Mouse (Mus musculus): ENCODE measurements around the gene Rgs16. TPM values are rescaled to one million over a fixed set of nuclear protein-coding genes. Genes with fewer than 3 reads are reported as not detected.

Gene Rgs16
- polyA plus RNA-seq, 1 experiment = 13.4 TPM

GRCm38 (mm10) chr1:153701461-153701860, 38.7 kb upstream of the Rgs16 start:
- no peak for TF ChIP-seq POLR2A (IDR thresholded peaks at IDR 0.05; ENCODE audit: extremely low read depth, insufficient read depth, low read length)
- TF ChIP-seq CTCF (IDR thresholded peaks at IDR 0.05; ENCODE audit: extremely low read depth, insufficient read depth, low read length) = no peak
- no peak overlapping the region for H3K27ac ChIP-seq (ENCODE audit: insufficient read depth, low read length)
- H3K4me3 ChIP-seq (ENCODE audit: insufficient read depth, low read length) = no peak overlapping the region
- H3K4me1 ChIP-seq (ENCODE audit: control insufficient read depth, insufficient read depth, low read length) = no peaks in the 10 kb centered on the region

GRCm38 (mm10) chr1:153702166-153702852, 37.8 kb upstream of the Rgs16 start:
- Histone ChIP-seq H3K4me3 (ENCODE audit: insufficient read depth, low read length) (no peak overlapping the region), H3K4me1 (ENCODE audit: control insufficient read depth, insufficient read depth, low read length) (no peaks in the 10 kb centered on the region), H3K27ac (ENCODE audit: insufficient read depth, low read length) (no peak overlapping the region)
- TF ChIP-seq CTCF (IDR thresholded peaks at IDR 0.05; ENCODE audit: extremely low read depth, insufficient read depth, low read length) = no peak
- no peak for TF ChIP-seq POLR2A (IDR thresholded peaks at IDR 0.05; ENCODE audit: extremely low read depth, insufficient read depth, low read length)

- Histone ChIP-seq H3K4me3 (ENCODE audit: insufficient read depth, low read length) (no peak overlapping the region), H3K4me1 (ENCODE audit: control insufficient read depth, insufficient read depth, low read length) (no peaks in the 10 kb centered on the region), H3K27ac (ENCODE audit: insufficient read depth, low read length) (no peak overlapping the region)
- no peak for TF ChIP-seq CTCF (IDR thresholded peaks at IDR 0.05; ENCODE audit: extremely low read depth, insufficient read depth, low read length)
- TF ChIP-seq POLR2A (IDR thresholded peaks at IDR 0.05; ENCODE audit: extremely low read depth, insufficient read depth, low read length) = no peak
These were observed 37.2 kb upstream of the Rgs16 start for GRCm38 (mm10) chr1:153702853-153703410.

DNA sequence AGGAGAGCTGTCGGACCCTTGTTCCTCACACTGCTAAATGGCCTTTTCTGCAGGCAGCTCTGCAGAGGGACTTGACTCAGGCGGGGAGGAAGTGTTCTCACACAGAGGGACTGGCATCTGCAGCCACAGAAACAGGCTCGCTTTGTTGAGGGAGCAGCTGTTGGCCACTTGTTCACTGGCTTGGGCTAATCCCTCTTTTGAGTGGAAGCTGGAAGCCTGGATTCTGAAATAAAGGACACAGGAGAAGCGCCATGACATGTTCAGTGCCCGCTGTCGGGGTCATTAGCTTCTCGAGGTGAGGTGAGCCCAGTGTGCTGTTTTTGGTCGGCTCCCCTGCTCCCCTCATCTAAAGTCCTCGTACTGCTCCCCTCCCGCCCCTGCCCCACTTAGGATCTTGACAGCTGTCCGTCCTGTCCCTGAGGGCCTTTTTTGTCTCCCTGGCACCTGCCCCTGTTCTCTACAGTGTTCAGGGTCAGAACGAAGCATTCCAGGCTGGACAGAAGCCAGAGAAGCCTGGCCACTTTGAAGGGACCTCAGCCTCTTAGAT, 36.6 kb upstream of the Rgs16 start:
- no peak for TF ChIP-seq POLR2A (IDR thresholded peaks at IDR 0.05; ENCODE audit: extremely low read depth, insufficient read depth, low read length)
- TF ChIP-seq CTCF (IDR thresholded peaks at IDR 0.05; ENCODE audit: extremely low read depth, insufficient read depth, low read length) = no peak
- Histone ChIP-seq H3K27ac (ENCODE audit: insufficient read depth, low read length) (no peak overlapping the region), H3K4me3 (ENCODE audit: insufficient read depth, low read length) (no peak overlapping the region), H3K4me1 (ENCODE audit: control insufficient read depth, insufficient read depth, low read length) (no peaks in the 10 kb centered on the region)

DNA sequence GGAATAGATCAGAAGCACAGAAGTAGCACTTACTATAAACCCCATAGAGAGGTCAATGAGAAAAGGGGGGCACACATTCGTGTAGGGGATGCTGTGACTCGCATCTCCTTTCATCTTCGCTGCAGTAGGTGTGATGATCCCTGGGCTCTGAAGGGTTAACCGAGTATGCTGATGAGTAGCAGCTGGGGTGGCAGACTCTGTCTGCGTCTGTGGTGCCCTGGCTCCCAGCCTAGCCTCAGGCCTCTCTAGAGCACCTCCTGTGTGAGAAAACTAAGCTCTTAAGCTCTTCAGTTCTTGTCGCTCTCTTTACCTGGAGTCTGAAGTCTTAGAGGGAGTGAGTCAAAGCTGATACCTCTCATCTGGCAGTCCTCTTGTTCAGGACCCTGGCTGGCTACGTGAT, 36.0 kb upstream of the Rgs16 start:
- no peak for TF ChIP-seq POLR2A (IDR thresholded peaks at IDR 0.05; ENCODE audit: extremely low read depth, insufficient read depth, low read length)
- TF ChIP-seq CTCF (IDR thresholded peaks at IDR 0.05; ENCODE audit: extremely low read depth, insufficient read depth, low read length) = no peak
- no peak overlapping the region for H3K27ac ChIP-seq (ENCODE audit: insufficient read depth, low read length)
- no peaks in the 10 kb centered on the region for H3K4me1 ChIP-seq (ENCODE audit: control insufficient read depth, insufficient read depth, low read length)
- no peak overlapping the region for H3K4me3 ChIP-seq (ENCODE audit: insufficient read depth, low read length)

GRCm38 (mm10) chr1:153704996-153705395, 35.2 kb upstream of the Rgs16 start:
- H3K4me1 ChIP-seq (ENCODE audit: control insufficient read depth, insufficient read depth, low read length) = no peaks in the 10 kb centered on the region
- no peak overlapping the region for H3K4me3 ChIP-seq (ENCODE audit: insufficient read depth, low read length)
- TF ChIP-seq CTCF (IDR thresholded peaks at IDR 0.05; ENCODE audit: extremely low read depth, insufficient read depth, low read length) (no peak), POLR2A (IDR thresholded peaks at IDR 0.05; ENCODE audit: extremely low read depth, insufficient read depth, low read length) (no peak)
- no peak overlapping the region for H3K27ac ChIP-seq (ENCODE audit: insufficient read depth, low read length)

- H3K4me3 ChIP-seq (ENCODE audit: insufficient read depth, low read length) = no peak overlapping the region
- no peak overlapping the region for H3K27ac ChIP-seq (ENCODE audit: insufficient read depth, low read length)
- H3K4me1 ChIP-seq (ENCODE audit: control insufficient read depth, insufficient read depth, low read length) = no peaks in the 10 kb centered on the region
- no peak for TF ChIP-seq POLR2A (IDR thresholded peaks at IDR 0.05; ENCODE audit: extremely low read depth, insufficient read depth, low read length)
- TF ChIP-seq CTCF (IDR thresholded peaks at IDR 0.05; ENCODE audit: extremely low read depth, insufficient read depth, low read length) = no peak
These were observed 31.5 kb upstream of the Rgs16 start for GRCm38 (mm10) chr1:153708626-153709025.

- Histone ChIP-seq H3K4me1 (ENCODE audit: control insufficient read depth, insufficient read depth, low read length) (no peaks in the 10 kb centered on the region), H3K4me3 (ENCODE audit: insufficient read depth, low read length) (no peak overlapping the region), H3K27ac (ENCODE audit: insufficient read depth, low read length) (no peak overlapping the region)
- TF ChIP-seq POLR2A (IDR thresholded peaks at IDR 0.05; ENCODE audit: extremely low read depth, insufficient read depth, low read length) (no peak), CTCF (IDR thresholded peaks at IDR 0.05; ENCODE audit: extremely low read depth, insufficient read depth, low read length) (no peak)
These were observed 30.7 kb upstream of the Rgs16 start for GRCm38 (mm10) chr1:153709451-153709850.

- Histone ChIP-seq H3K27ac (ENCODE audit: insufficient read depth, low read length) (no peak overlapping the region), H3K4me1 (ENCODE audit: control insufficient read depth, insufficient read depth, low read length) (no peaks in the 10 kb centered on the region), H3K4me3 (ENCODE audit: insufficient read depth, low read length) (no peak overlapping the region)
- no peak for TF ChIP-seq POLR2A (IDR thresholded peaks at IDR 0.05; ENCODE audit: extremely low read depth, insufficient read depth, low read length)
- TF ChIP-seq CTCF (IDR thresholded peaks at IDR 0.05; ENCODE audit: extremely low read depth, insufficient read depth, low read length) = no peak
These were observed 28.4 kb upstream of the Rgs16 start for GRCm38 (mm10) chr1:153711544-153712262.
